Mouse (Mus musculus) midbrain, embryonic 10.5 days (tissue): ENCODE data around the gene Noct. TPM values are rescaled to one million over a fixed set of nuclear protein-coding genes. Genes with fewer than 3 reads are reported as not detected.
"Not testable (repeated sequence)": the region's sequence is repeated elsewhere in the genome, so short reads cannot be mapped to it uniquely, and the experiment has no call there.

Source experiments
- DNase-seq: peaks from one replicate; pipeline ENCODE4 v3.0.0-alpha.2; 2017; ENCODE audit warnings: low spot score
- H3K27ac ChIP-seq: fragments of 300-500 bp; sonication (generic); replicated peaks from 2 replicates; pipeline ENCODE4 v1.5.1; 2016; ENCODE audit warnings: mild to moderate bottlenecking
- H3K27me3 ChIP-seq: fragments of 300-500 bp; sonication (generic); 2 replicates; pipeline ENCODE4 v1.6.1; 2016; ENCODE audit warnings: low read depth, mild to moderate bottlenecking; ENCODE audit not compliant: poor library complexity, severe bottlenecking
- H3K36me3 ChIP-seq: fragments of 300-500 bp; sonication (generic); 2 replicates; pipeline ENCODE4 v1.6.1; 2016; ENCODE audit warnings: mild to moderate bottlenecking, moderate library complexity
- H3K4me1 ChIP-seq: fragments of 300-500 bp; sonication (generic); 2 replicates; pipeline ENCODE4 v1.6.1; 2016
- H3K4me3 ChIP-seq: fragments of 300-500 bp; sonication (generic); 2 replicates; pipeline ENCODE4 v1.5.1; 2016; ENCODE audit warnings: mild to moderate bottlenecking, moderate library complexity
- H3K9me3 ChIP-seq: fragments of 300-500 bp; sonication (generic); replicated peaks from 2 replicates; pipeline ENCODE4 v1.6.1; 2016; ENCODE audit warnings: mild to moderate bottlenecking
- WGBS: fragments of 180-500 bp; shearing (Covaris S2); methylation state at CpG from one replicate; pipeline ENCODE4 v1.1.7; 2016; 5-methylcytosine and 5-hydroxymethylcytosine counted together
- polyA plus RNA-seq: library from polyadenylated mRNA; unstranded; fragments of >200 nt; fragmentation: Nextera tagmentation; extraction: Ambion mirVana; gene quantifications from 2 replicates; pipeline ENCODE4 v1.2.1, GENCODE M21; 2016

The Noct gene
- polyA plus RNA-seq, 1 experiment from 2014 or later, result 9.8 TPM

DNA sequence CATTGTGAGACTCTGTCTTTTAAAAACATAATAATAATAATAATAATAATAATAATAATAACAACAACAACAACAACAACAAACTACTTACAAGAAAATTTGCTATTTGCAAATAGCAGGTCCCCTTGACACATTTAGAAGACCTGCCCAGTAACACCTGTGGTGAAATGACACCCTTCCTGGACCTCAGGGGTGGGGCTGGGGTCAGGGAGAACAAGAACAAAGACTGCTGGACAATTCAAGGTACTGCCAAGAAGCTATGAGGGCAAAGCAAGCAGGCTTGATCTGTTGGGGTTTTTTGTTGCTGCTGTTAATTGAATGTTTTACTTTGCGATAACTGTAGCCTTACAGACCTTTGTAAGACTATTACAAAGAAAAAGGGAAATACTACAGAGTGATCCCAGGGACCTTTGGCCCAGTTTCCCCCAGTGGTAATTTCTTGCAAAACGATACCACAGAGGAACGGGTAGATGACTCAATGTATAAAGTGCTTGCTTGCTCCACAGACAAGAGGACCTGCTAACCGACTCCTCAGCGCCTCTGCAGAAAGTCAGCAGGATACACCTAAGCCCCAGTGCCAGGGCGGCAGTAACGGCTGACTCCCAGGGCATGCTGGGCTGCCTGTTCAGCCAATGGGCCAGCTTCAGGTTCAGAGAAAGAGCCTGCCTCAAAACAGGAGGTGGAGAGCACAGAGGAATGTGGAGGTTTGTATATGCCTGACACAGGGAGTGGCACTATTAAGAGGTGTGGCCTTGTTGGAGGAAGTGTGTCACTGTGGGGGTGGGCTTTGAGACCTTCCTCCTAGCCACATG lies 14.5 kb upstream of the Noct start:
- H3K4me1 ChIP-seq, result peaks cover 12% of the 10 kb centered on the region
- H3K27me3 ChIP-seq, result peaks cover 19% of the 10 kb centered on the region; the same call in 1 of the 2 replicates
- H3K4me3 ChIP-seq, result no peak overlapping the region
- WGBS, result 89% methylated on average over 7 of the region's 7 CpGs
- no peak for DNase-seq
- H3K9me3 ChIP-seq, result no peaks in the 10 kb centered on the region
- no peaks in the 10 kb centered on the region for H3K36me3 ChIP-seq
- H3K27ac ChIP-seq, result no peak overlapping the region

DNA sequence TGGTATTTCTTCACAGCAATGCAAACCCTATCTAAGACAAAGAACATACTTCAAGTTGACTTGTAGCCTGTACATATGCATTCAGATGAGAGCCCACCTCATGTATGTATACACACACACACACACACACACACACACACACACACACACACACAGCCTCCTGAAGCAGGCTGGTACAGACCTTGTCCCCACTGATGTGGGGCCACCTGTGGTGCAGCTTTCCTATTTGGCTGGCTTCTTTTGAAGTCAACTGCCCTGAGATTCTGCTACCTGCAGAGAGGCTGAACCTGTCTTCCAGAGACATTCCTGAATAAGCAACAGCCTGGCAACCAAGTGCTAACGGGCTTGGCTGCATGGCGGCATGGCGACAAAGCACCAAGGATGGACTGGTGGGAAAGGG lies 13.8 kb upstream of the Noct start:
- Histone ChIP-seq H3K27me3 (peaks cover 19% of the 10 kb centered on the region; the same call in 1 of the 2 replicates), H3K27ac (no peak overlapping the region), H3K9me3 (no peaks in the 10 kb centered on the region), H3K36me3 (no peaks in the 10 kb centered on the region), H3K4me1 (peaks cover 12% of the 10 kb centered on the region), H3K4me3 (no peak overlapping the region)
- WGBS, result 87% methylated on average over 3 of the region's 3 CpGs
- no peak for DNase-seq

DNA sequence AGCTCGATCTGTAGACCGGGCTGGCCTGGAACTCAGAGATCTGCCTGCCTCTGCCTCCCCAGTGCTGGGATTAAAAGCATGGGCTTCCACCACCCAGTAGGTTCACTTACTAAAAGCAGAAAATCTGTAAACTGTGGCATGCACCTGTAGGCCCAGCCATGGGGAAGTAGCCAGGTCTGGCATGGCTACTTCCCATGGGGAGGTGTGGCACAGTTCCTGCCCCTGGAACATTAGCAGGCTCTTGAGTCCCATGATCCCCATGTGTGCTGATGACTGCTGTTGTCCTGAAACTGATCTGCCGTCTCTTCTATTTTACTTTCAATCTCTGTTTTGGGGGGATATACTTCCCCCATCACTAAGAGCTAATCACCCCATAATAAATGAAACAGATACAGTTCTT lies 11.1 kb upstream of the Noct start:
- Histone ChIP-seq H3K9me3 (no peaks in the 10 kb centered on the region), H3K4me3 (no peak overlapping the region), H3K4me1 (peaks cover 1% of the 10 kb centered on the region), H3K27me3 (peaks cover 17% of the 10 kb centered on the region; the same call in 1 of the 2 replicates), H3K36me3 (no peaks in the 10 kb centered on the region), H3K27ac (no peak overlapping the region)
- 97% methylated on average over 3 of the region's 3 CpGs for WGBS
- DNase-seq, result no peak

DNA sequence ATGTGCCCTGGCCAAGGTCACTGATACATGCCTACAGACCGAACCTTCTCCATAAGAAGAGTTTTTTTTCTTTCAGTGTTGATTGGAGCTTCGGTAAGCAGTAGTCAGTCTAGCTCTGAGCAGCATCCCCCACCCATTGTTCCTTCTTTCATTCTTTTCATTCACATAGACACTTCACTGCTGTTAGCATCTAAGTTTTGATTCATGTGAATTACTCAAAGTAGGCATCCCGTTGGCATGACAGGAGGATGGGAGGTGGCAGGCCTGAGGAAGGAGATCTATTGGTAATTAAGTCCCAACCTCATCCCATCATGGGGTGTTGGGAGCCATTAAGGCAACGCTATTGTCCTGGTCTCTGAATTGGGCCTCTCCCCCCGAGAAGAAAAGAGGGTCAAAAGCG lies 8.6 kb upstream of the Noct start:
- H3K27me3 ChIP-seq, result no peaks in the 10 kb centered on the region
- WGBS, result 92% methylated on average over 6 of the region's 6 CpGs
- no peak overlapping the region for H3K4me3 ChIP-seq
- H3K27ac ChIP-seq, result no peak overlapping the region
- H3K4me1 ChIP-seq, result no peaks in the 10 kb centered on the region
- no peaks in the 10 kb centered on the region for H3K9me3 ChIP-seq
- H3K36me3 ChIP-seq, result no peaks in the 10 kb centered on the region
- no peak for DNase-seq

DNA sequence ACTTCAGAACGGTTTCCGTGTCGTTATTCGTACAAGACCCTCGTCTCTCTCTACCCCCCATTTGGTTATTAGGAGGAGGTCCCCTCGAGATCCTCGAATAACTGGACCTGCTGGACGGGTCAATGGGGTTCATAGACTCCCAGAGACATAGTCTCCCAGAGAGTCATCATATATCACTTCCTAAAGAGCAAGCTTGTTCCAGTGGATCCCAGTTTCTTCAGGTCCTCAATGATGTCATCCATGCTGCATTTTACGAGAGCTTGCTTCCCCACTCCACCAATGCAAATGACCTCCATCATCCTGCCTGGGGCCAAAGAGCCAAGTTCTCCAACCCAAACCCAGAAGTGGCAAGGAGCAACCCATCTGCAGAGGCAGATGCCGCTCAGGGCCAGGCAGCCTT lies 7.9 kb upstream of the Noct start:
- not testable (repeated sequence) for H3K9me3 ChIP-seq, H3K36me3 ChIP-seq, DNase-seq, H3K27ac ChIP-seq, H3K4me1 ChIP-seq, H3K4me3 ChIP-seq, H3K27me3 ChIP-seq
- 91% methylated on average over 7 of the region's 10 CpGs for WGBS

DNA sequence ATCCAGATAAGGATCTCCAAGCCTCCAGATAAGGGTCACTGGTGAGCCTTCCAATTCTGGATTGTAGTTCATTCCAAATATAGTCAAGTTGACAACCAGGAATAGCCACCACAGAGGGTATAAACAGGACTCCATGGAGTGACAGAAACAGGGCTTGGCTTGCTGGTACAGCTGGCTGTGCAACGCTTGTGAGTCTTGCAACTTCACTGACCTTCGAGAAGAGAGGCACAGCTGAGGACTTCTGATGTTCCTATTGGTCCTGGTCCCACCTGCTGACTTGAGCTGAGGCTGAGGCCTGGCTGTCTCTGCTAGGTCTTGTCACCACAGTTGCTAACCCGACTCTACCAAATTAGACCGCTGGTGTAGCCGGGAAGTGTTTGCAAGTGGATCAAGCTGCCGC lies 5.9 kb upstream of the Noct start:
- not testable (repeated sequence) for H3K27me3 ChIP-seq, DNase-seq, H3K36me3 ChIP-seq, H3K4me3 ChIP-seq, H3K9me3 ChIP-seq, H3K4me1 ChIP-seq, H3K27ac ChIP-seq
- WGBS, result 90% methylated on average over 6 of the region's 6 CpGs

DNA sequence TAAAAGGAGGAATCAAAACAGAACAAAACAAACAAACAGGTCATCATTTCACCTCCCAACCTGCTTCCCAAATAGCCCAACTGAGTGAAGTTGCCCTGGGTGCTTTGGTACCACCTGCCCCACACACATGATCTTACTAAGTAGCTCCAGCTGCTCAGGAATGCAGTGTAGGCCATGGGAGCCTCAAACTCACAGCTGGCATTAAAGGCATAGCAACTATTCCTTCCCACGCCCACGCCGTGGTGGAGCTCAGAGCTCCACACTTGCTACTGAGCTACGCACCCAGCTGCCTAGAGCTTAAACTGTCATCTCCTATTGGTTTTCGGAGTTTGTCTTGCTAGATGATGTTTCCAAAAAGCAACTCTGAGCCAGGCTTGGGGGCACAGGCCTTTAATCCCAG lies 5.0 kb upstream of the Noct start:
- Histone ChIP-seq H3K4me1 (peaks cover 10% of the 10 kb centered on the region), H3K9me3 (no peaks in the 10 kb centered on the region), H3K27me3 (peaks cover 11% of the 10 kb centered on the region), H3K4me3 (no peak overlapping the region), H3K27ac (no peak overlapping the region), H3K36me3 (no peaks in the 10 kb centered on the region)
- DNase-seq, result no peak
- WGBS, result 91% methylated on average over 5 of the region's 5 CpGs

DNA sequence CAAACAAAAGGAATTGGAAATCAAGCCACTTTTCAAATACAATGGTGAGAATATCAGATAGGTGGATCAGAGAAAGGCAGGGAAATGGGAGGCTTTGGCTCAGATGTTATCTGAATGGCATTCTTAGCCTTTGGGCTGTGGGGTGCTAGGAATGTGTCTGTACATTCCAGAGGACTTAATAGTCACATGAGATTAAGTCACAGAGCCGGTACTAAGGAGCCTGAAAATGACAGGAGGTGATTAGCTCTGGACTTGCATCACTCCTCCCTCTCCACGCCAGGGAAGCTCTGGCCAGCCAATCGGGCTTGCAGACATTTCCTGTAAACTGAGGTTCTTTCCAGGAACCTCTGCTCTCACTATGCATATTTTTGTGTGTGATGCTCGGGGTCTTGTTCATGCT lies 3.4 kb upstream of the Noct start:
- Histone ChIP-seq H3K9me3 (no peaks in the 10 kb centered on the region), H3K4me1 (peaks cover 19% of the 10 kb centered on the region), H3K36me3 (no peaks in the 10 kb centered on the region), H3K4me3 (no peak overlapping the region), H3K27ac (no peak overlapping the region), H3K27me3 (peaks cover 11% of the 10 kb centered on the region)
- no peak for DNase-seq
- 54% methylated on average over 4 of the region's 4 CpGs for WGBS

DNA sequence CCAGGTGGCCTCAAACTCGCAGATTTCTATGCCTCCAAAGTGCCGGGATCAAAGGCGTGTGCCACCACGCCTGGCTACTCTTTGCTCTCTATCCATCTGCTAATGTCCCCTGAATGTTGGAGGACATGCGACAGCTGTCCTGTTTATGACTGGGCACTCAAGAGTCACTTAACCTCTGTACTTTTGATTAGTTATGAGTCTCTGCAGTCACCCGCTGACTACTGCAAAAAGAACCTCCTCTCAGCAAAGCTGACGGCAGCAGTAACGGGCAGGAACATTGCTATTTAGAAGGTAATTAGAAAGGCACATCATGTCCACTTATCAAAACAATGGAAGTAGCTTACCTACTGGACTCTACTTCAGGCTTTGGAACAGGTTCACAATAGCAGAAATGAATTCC lies 2.4 kb upstream of the Noct start:
- Histone ChIP-seq H3K27me3 (peaks cover 11% of the 10 kb centered on the region), H3K27ac (no peak overlapping the region), H3K4me3 (no peak overlapping the region), H3K9me3 (no peaks in the 10 kb centered on the region), H3K4me1 (peaks cover 27% of the 10 kb centered on the region), H3K36me3 (no peaks in the 10 kb centered on the region)
- WGBS, result 85% methylated on average over 8 of the region's 8 CpGs
- DNase-seq, result no peak

DNA sequence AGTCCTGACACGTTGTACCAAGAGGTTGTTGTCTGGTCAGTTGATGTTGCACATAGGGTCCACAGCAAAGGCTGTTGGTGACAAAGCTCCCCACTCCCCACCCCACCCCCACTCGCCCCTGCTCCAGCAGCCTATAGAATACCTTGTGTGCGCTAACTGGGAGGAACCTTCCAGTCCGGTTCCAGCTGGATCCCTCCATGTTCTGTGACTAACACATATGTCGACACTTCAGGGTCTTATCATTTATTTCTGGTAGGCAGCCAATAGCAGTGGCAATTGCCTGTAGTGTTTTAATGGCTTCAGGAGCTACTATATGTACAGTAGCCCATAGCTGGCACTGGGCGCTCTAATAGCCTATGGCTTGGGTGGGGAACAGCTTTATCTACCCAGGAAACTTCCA lies 1.9 kb upstream of the Noct start:
- no peak overlapping the region for H3K4me3 ChIP-seq
- H3K4me1 ChIP-seq, result peaks cover 27% of the 10 kb centered on the region
- peaks cover 11% of the 10 kb centered on the region for H3K27me3 ChIP-seq
- no peaks in the 10 kb centered on the region for H3K36me3 ChIP-seq
- WGBS, result 88% methylated on average over 6 of the region's 6 CpGs
- DNase-seq, result no peak
- H3K27ac ChIP-seq, result no peak overlapping the region
- H3K9me3 ChIP-seq, result no peaks in the 10 kb centered on the region

DNA sequence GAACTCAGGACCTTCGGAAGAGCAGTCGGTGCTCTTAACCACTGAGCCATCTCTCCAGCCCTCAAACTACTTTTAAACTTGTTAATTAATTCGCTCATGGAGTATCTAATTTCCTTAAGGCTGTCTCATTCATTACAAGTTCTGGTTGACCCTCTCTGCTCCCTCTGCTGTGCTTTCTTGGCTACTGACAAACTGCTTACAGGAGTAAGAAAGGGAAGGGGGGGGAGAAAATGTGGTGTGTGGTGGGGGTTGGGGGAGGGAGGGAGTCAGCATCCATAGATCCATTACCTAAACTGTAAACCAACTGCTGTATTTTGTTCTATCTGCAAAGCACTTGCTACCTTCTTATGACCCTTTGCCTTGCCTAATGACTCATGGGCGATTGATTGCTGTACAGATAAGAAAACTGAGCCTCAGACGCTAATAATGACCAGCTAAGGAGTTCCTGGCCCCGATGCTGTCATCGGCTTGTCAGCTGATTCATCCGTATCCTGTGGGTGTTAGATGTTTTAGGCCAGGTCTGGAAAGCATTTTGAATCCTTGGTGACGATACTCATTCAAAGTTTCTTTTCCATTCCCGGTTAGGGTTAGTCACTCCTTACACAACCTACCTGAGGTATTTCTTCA lies 1.3 kb upstream of the Noct start:
- Histone ChIP-seq H3K36me3 (no peaks in the 10 kb centered on the region), H3K9me3 (no peaks in the 10 kb centered on the region), H3K27ac (no peak overlapping the region), H3K27me3 (peaks cover 11% of the 10 kb centered on the region), H3K4me1 (peaks cover 27% of the 10 kb centered on the region), H3K4me3 (no peak overlapping the region)
- 63% methylated on average over 10 of the region's 10 CpGs for WGBS
- no peak for DNase-seq

DNA sequence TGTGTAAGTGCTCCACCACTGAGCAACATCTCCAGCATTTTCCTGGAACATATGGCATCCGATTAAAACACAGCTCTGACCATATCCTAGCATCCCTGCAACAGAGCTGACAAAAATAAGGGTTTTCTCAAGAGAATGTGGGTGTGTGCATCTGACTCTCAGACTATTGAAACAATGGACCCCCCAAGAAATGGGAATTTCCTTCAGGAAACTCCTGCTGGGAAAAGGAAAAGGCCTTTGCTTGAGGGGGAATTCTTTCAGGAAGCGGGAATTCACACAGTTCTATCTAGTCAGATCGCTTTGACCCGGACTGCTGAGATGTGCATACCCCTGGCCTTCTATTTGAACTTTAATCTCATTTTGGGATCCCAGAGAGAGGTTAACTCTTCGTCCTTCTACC lies 691 bp upstream of the Noct start:
- H3K36me3 ChIP-seq, result 0 out of 2 replicates have a peak, but pooled peaks cover under 1% of the 10 kb centered on the region
- no peak for DNase-seq
- peak overlapping the region; percentile 94 for H3K4me3 ChIP-seq
- WGBS, result 17% methylated on average over 5 of the region's 5 CpGs
- H3K4me1 ChIP-seq, result peaks cover 27% of the 10 kb centered on the region
- no peaks in the 10 kb centered on the region for H3K9me3 ChIP-seq
- no peak overlapping the region for H3K27ac ChIP-seq
- H3K27me3 ChIP-seq, result peaks cover 11% of the 10 kb centered on the region

DNA sequence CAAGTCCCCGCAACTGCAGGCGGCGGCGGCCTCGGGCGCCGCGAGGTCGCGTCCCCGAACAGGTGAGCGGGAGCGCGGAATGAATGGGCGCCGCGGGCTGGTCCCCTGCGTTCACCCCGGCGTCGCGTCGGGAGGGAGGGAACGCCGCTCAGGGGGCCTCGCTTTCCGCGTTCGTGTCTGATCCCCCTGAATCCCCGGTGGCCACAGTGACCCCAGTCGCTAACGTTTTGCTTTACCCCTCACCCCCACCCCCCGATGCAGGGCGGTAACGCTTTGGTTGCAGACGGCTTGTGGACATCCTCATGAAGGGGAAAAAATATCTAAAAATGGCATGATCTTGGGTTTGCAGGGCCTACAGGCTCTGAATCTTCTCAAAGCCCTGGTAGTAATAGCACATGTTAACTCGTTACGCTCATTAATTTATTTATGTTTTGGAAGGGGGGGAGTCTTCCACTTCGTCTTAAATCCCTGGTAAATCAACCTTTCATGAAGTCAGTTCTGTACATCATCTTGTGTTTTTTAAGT lies 1.0 kb downstream of the Noct start:
- peaks cover 27% of the 10 kb centered on the region for H3K4me1 ChIP-seq
- H3K36me3 ChIP-seq, result 0 out of 2 replicates have a peak, but pooled peaks cover 5% of the 10 kb centered on the region
- peaks cover 11% of the 10 kb centered on the region for H3K27me3 ChIP-seq
- H3K4me3 ChIP-seq, result peak overlapping the region; percentile 94
- DNase-seq, result no peak
- no peaks in the 10 kb centered on the region for H3K9me3 ChIP-seq
- WGBS, result 1% methylated on average over 39 of the region's 39 CpGs
- H3K27ac ChIP-seq, result peak overlapping the region; percentile 99
